Mouse (Mus musculus) liver, embryonic 16.5 days (tissue): ENCODE results near the gene Pcolce. TPM values are rescaled to one million over a fixed set of nuclear protein-coding genes. Genes with fewer than 3 reads are reported as not detected.

ENCODE experiments used
- ATAC-seq: fragments of 200-750 bp; cut with Nextera tagmentation; 2 replicates; pipeline ENCODE4 v1.8.0; 2017; ENCODE audit warnings: low read depth, mild to moderate bottlenecking, moderate number of reproducible peaks, moderate library complexity
- H3K27ac ChIP-seq: fragments of 300-500 bp; sonication (generic); 2 replicates; pipeline ENCODE4 v1.5.1; 2014; ENCODE audit warnings: mild to moderate bottlenecking, low read length
- H3K27me3 ChIP-seq: fragments of 300-500 bp; sonication (generic); 2 replicates; pipeline ENCODE4 v1.6.1; 2014; ENCODE audit warnings: low read depth, low read length, mixed read lengths; ENCODE audit not compliant: control insufficient read depth, insufficient read depth
- H3K36me3 ChIP-seq: fragments of 300-500 bp; sonication (generic); 2 replicates; pipeline ENCODE4 v1.6.1; 2014; ENCODE audit warnings: mild to moderate bottlenecking; ENCODE audit not compliant: control insufficient read depth, insufficient read depth
- H3K4me1 ChIP-seq: fragments of 300-500 bp; sonication (generic); 2 replicates; pipeline ENCODE4 v1.6.1; 2014; ENCODE audit warnings: low read depth, low read length, mixed read lengths; ENCODE audit not compliant: control insufficient read depth
- H3K4me2 ChIP-seq: fragments of 300-500 bp; sonication (generic); 2 replicates; pipeline ENCODE4 v1.6.1; 2014; ENCODE audit warnings: low read depth, low read length, mixed read lengths
- H3K4me3 ChIP-seq: fragments of 300-500 bp; sonication (generic); 2 replicates; pipeline ENCODE4 v1.5.1; 2014; ENCODE audit warnings: low read depth, mild to moderate bottlenecking, low read length
- H3K9ac ChIP-seq: fragments of 300-500 bp; sonication (generic); 2 replicates; pipeline ENCODE4 v1.6.1; 2014; ENCODE audit warnings: low read depth, low read length
- H3K9me3 ChIP-seq: fragments of 300-500 bp; sonication (generic); replicated peaks from 2 replicates; pipeline ENCODE4 v1.6.1; 2016; ENCODE audit warnings: low read length; ENCODE audit not compliant: control insufficient read depth
- WGBS: fragments of 180-500 bp; shearing (Covaris S2); extraction: QIAGEN DNeasy Blood & Tissue Kit; methylation state at CpG from one replicate; pipeline ENCODE4 v1.1.7; 2014; ENCODE audit not compliant: insufficient replicate concordance; 5-methylcytosine and 5-hydroxymethylcytosine counted together
- polyA plus RNA-seq: library from polyadenylated mRNA; unstranded; fragments of >200 nt; fragmentation: Nextera tagmentation; extraction: Ambion mirVana; gene quantifications from 2 replicates; pipeline ENCODE4 v1.2.1, GENCODE M21; 2015

Pcolce gene
- polyA plus RNA-seq, 1 experiment from 2014 or later, result 21.5 TPM

DNA sequence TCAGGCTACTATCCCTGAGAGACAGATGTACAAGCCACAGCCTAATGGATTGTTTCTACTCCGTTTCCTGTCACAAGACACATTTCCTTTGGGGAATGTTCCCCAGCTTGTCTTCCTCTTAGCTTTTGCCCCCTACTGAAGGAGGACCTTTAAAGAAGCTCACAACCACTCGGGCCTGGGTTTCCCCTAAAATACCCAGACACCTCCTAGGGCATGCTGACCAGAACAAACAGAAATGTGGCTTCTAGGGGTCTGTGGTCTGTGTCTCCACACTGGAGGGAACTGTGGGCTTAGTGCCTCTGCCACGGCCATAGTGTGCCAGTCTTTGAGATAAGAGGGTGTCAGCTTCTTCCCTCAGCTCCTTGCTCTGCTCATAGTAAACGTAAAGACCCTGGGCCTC, 18.0 kb upstream of the Pcolce start:
- Histone ChIP-seq H3K4me3 (peak overlapping the region; percentile 78), H3K4me2 (peak overlapping the region; percentile 92), H3K4me1 (peaks cover 31% of the 10 kb centered on the region), H3K27ac (peak overlapping the region; percentile 77), H3K9me3 (no peaks in the 10 kb centered on the region), H3K36me3 (peaks cover 15% of the 10 kb centered on the region), H3K27me3 (no peaks in the 10 kb centered on the region), H3K9ac (peak overlapping the region; percentile 30; the same call in 1 of the 2 replicates)
- 17% methylated on average over 4 of the region's 4 CpGs for WGBS
- no peak for ATAC-seq

DNA sequence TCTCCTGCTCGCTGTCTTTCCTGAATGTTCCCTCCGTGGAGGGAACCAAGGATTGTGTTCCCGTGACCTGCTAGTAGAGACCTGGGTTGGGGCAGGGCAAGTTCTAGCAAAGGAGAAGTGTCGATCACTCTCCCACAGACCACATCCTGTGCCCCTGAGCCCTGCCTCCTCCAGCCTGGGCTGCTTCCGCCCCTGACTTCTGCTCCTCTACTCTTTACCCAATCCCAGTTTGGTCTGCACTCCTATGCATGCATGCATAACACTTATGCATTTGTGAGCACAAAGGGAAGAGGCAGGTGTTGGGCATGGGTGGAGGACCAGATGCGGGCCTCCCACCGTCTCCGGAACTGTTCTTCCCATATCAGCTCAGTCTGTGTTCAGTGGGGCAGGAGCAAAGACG, 17.6 kb upstream of the Pcolce start:
- no peak for ATAC-seq
- 17% methylated on average over 9 of the region's 9 CpGs for WGBS
- Histone ChIP-seq H3K4me3 (peak overlapping the region; percentile 78), H3K27me3 (no peaks in the 10 kb centered on the region), H3K9me3 (no peaks in the 10 kb centered on the region), H3K4me2 (peak overlapping the region; percentile 92), H3K4me1 (peaks cover 31% of the 10 kb centered on the region), H3K27ac (peak overlapping the region; percentile 93), H3K36me3 (peaks cover 13% of the 10 kb centered on the region), H3K9ac (peak overlapping the region; percentile 83)

DNA sequence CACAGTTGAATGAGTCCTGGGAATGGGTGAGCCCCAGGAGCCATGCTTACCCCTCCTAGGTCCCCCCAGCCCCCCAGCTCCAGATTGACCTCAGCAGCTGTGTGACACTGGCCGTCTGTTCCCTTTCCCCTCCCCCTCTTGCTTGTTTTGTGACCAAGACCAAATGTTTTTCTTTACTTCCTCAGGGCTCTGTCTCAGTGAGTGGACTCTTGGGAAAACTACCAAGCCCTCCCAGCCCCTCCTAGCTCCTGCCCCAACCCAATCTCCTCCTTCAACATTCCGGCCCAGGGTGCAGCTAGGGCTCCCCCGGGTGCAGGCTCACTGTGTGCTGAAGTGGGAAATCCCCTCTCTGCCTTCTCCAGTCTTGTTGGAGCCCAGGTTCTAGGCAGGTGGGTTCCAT, 17.0 kb upstream of the Pcolce start:
- peaks cover 12% of the 10 kb centered on the region for H3K36me3 ChIP-seq
- peak overlapping the region; percentile 78 for H3K4me3 ChIP-seq
- peaks cover 31% of the 10 kb centered on the region for H3K4me1 ChIP-seq
- H3K9me3 ChIP-seq, result no peaks in the 10 kb centered on the region
- no peak for ATAC-seq
- no peaks in the 10 kb centered on the region for H3K27me3 ChIP-seq
- H3K4me2 ChIP-seq, result peak overlapping the region; percentile 92
- 13% methylated on average over 3 of the region's 3 CpGs for WGBS
- peak overlapping the region; percentile 93 for H3K27ac ChIP-seq
- peak overlapping the region; percentile 83 for H3K9ac ChIP-seq

DNA sequence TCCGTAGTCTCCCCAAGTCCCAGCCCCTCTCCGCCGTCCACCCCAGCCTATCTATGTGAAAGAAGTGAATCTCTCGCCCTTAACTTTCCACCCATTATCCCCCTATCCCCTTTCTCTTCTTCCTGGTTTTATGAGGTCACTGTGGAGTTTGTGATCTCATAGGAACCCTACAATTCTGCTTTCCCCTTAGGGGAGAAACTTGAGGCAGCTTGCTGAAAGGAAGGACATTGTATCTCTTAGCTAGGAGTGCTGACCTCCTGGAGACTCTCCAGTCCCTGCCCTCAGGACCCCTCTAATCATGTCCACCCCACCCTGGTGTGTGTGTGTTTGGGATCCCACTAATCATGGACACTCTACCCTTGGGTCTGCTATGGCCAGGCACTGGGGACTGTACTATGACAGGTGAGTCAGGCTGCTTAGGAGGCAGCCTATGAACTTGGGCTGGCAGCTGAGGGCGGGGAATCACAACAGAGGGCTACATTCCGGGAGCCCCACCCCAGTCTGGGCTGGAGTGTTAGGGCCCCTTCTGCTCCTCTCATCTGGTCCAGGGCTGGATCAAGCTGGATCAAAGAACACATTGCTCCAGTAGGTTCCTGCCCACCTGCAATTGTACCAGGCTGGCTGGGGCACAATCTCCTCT, 16.4 kb upstream of the Pcolce start:
- 4% methylated on average over 6 of the region's 6 CpGs for WGBS
- Histone ChIP-seq H3K36me3 (peaks cover 8% of the 10 kb centered on the region), H3K9ac (peak overlapping the region; percentile 83), H3K4me2 (peak overlapping the region; percentile 92), H3K9me3 (no peaks in the 10 kb centered on the region), H3K4me1 (peaks cover 31% of the 10 kb centered on the region), H3K4me3 (peak overlapping the region; percentile 78), H3K27ac (peak overlapping the region; percentile 93), H3K27me3 (no peaks in the 10 kb centered on the region)
- ATAC-seq, result no peak

DNA sequence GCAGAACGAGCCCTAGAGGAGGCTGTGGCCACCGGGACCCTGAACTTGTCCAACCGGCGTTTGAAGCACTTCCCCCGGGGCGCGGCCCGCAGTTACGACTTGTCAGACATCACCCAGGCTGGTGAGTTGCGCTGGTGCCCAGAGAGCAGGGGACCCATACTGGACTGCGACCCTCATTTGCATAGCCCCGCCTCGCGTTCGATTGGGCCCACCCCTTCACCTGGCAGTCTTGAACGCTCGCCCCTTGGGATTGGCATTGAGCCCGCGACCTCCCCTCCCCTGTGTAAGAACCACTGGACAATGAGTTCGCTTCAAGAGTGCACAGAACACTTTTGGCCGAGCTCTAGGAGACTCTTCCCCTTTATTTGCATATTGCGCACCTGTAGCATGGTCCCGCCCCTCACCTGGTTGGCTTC, 15.7 kb upstream of the Pcolce start:
- H3K36me3 ChIP-seq, result peaks cover 8% of the 10 kb centered on the region
- H3K27me3 ChIP-seq, result no peaks in the 10 kb centered on the region
- peak; percentile 22 for ATAC-seq
- peak overlapping the region; percentile 92 for H3K4me2 ChIP-seq
- H3K4me3 ChIP-seq, result peak overlapping the region; percentile 78
- H3K9ac ChIP-seq, result peak overlapping the region; percentile 83
- H3K27ac ChIP-seq, result peak overlapping the region; percentile 93
- peaks cover 31% of the 10 kb centered on the region for H3K4me1 ChIP-seq
- H3K9me3 ChIP-seq, result no peaks in the 10 kb centered on the region
- WGBS, result under 1% methylated on average over 23 of the region's 23 CpGs

DNA sequence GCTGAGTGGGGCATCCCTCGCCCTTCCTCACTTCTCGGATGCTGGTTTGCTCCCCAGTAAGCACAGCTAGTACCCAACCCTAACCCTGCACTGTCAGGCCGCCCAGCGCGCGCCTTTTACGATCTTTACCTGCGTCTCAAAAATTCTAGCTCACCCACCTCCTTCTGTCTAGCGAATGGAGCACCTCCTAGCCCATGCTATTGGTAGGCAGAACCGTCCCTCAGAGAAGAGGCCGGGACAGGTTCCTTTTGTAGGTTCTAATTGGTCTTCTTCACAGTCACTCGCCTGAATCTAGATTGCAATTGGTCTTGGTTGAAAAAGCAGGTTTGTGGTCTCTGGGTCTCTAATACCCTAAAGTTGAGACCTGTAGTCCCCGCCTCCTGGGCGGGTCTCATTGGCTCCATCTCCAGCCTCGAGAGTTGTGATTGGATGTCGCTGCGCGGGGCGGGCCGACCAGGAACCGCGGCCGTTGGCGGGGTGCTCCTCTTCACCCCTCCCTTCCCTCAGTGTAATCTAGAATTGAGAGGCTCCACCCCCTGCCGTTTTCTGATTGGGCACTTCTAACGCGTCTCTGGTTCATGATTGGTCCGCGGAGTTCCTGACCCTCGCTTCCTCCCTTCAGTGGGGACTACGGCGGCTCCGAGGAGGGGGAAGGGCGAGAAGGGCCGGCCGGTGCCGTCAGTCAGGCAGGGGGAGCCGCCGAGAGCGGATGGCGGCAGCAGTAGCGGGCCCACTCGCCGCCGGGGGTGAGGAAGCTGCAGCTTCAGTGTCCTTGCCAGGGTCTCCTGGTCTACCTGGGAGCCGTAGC, 15.1 kb upstream of the Pcolce start, which contains the start of the genes Fbxo24, Lrch4 and Gm20605:
Fbxo24 (minus strand) TSS at position 505 of the 808 bp plus-strand sequence.
Lrch4 (plus strand) TSS at position 624 of the 808 bp plus-strand sequence.
Gm20605 (plus strand) TSS at position 678 of the 808 bp plus-strand sequence.
- Histone ChIP-seq H3K4me3 (peak within 1 kb of the TSS; percentile 78), H3K9me3 (no peaks in the 10 kb centered on the region), H3K36me3 (peaks cover 1% of the 10 kb centered on the region), H3K27me3 (no peaks in the 10 kb centered on the region), H3K4me1 (peaks cover 31% of the 10 kb centered on the region), H3K9ac (peak within 1 kb of the TSS; percentile 83), H3K27ac (peak within 1 kb of the TSS; percentile 93), H3K4me2 (peak within 1 kb of the TSS; percentile 92)
- under 1% methylated on average over 46 of the region's 46 CpGs for WGBS
- peak; percentile 93 for ATAC-seq

DNA sequence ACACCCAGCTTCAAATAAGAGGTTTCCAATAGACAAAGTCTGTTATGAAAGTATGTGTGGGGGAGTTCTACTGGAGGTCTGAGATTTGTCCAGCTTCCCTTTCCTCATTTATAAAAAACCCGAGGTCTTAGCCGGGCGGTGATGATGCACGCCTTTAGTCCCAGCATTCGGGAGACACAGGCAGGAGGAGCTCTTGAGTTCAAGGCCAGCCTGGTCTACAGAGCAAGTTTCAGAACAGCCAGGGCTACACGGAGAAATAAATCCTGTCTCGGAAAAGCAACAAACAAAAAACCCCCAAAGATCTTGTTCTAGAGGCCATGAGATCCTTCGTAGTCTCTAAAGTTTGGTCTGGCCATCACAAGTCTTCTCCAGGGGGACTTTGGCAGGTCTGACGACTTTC, 14.4 kb upstream of the Pcolce start:
- no peaks in the 10 kb centered on the region for H3K36me3 ChIP-seq
- H3K4me2 ChIP-seq, result peak overlapping the region; percentile 81
- H3K9ac ChIP-seq, result peak overlapping the region; percentile 73
- ATAC-seq, result no peak
- H3K4me1 ChIP-seq, result peaks cover 31% of the 10 kb centered on the region
- H3K27ac ChIP-seq, result peak overlapping the region; percentile 82
- no peaks in the 10 kb centered on the region for H3K27me3 ChIP-seq
- under 1% methylated on average over 9 of the region's 9 CpGs for WGBS
- H3K4me3 ChIP-seq, result peak overlapping the region; percentile 67
- no peaks in the 10 kb centered on the region for H3K9me3 ChIP-seq

DNA sequence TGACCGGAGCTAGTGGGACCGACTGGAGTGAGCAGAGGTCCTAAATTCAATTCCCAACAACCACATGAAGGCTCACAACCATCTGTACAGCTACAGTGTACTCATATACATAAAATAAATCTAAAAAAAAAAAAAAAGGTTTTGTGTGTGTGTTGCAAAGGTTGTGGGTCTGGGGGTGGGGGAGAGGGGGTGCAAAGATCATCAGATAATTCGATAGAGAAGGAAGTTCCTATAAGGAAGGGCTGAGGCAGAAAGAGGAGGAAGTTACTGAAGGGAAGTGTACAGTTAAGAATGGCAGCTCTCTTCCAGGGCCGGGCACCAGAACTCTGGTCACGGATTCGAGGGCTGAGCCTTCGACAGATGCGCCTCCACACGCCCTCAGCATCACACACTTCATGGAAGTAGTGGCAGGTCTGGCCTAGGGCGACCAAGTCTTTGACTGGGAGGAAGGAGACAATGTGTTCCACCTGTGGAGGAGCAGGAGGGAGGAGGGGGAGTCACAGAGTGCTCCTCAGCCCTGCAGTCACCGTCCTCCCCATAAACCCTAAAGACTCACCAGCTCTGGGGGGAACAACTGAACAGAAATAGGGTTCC, 10.4 kb upstream of the Pcolce start:
- Histone ChIP-seq H3K9ac (no peak overlapping the region), H3K4me2 (no peak overlapping the region), H3K4me3 (no peak overlapping the region), H3K27ac (no peak overlapping the region), H3K36me3 (no peaks in the 10 kb centered on the region), H3K4me1 (peaks cover 7% of the 10 kb centered on the region), H3K9me3 (no peaks in the 10 kb centered on the region), H3K27me3 (no peaks in the 10 kb centered on the region)
- WGBS, result 37% methylated on average over 11 of the region's 11 CpGs
- ATAC-seq, result no peak
